18 mouse cellular contexts compared by ENCODE assay signal in the genomic region with DNA sequence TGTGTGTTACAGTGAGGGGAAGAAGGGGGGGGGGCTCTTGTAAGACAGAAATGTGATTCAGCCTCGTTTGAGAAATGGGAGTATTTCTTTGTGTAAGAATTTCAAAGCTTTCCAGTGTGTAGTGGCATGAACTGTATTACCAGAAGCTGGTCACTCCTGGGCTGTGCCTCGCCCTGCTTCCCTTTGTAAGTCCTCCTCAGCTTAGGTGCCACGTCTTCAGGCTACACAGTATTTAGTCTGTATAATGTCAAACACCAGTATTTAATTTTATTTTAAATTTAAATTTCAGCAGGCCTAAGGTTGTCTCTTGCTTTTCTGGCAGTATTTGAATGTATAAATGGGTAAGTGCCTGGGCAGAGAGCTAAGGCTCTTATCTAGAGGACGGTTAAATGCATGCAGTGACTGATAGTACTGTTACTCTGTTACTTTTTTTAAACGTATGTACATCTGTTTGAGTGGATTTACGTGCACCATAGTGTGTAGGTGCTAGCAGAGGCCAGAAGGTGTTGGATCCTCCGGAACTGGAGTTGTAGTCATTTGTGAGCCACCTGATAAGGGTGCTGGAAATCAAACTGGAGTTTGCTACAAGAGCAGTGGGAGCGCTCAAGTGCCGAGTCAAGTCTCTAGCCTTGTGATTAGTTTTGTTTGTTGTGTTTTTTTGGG. TPM values are rescaled to one million over a fixed set of nuclear protein-coding genes. Genes with fewer than 3 reads are reported as not detected.
DNase-seq lines count a peak whose midpoint lies in the region; ATAC-seq and TF ChIP-seq lines count a peak whose summit lies in the region.
"Had no signal": no experiment of that assay in that cellular context is flagged by ENCODE, and none has a peak within 500 bp of the region (broad histone marks: within the 10 kb centered on the region; RNA-seq: fewer than 3 reads in every experiment).

No protein-coding gene starts in this region.

- ATAC-seq in heart, embryonic 11.5 days (replicated peaks; ENCODE audit: insufficient number of reproducible peaks, low FRiP score, low TSS enrichment): no peak
- 0 out of 2 replicates have a peak, but pooled peaks have one; percentile 21 for ATAC-seq in stomach, embryonic 14.5 days (ENCODE audit: insufficient number of reproducible peaks, insufficient read depth, low FRiP score, low read depth)
- no peak for ATAC-seq in stomach, postnatal 0 days (ENCODE audit: low FRiP score, low TSS enrichment)
- peak; percentile 93 for ATAC-seq in liver, embryonic 12.5 days
- peak; percentile 61; the same call in 1 of the 2 replicates for ATAC-seq in stomach, embryonic 15.5 days (ENCODE audit: insufficient read depth, low FRiP score, low read depth)
- ATAC-seq in hindbrain, postnatal 0 days: no peak
- ATAC-seq: forebrain, postnatal 0 days had no signal

- peak overlapping the region; percentile 6; the same call in 1 of the 2 replicates for H3K27ac ChIP-seq in heart, embryonic 11.5 days (ENCODE audit: low read depth, low read length)
- H3K27ac ChIP-seq in stomach, embryonic 14.5 days (ENCODE audit: low read length): no peak overlapping the region
- no peak overlapping the region for H3K27ac ChIP-seq in stomach, postnatal 0 days (replicated peaks)
- H3K27ac ChIP-seq in liver, embryonic 12.5 days: peak overlapping the region; percentile 78
- H3K27ac ChIP-seq in stomach, embryonic 15.5 days: no peak overlapping the region
- no peak overlapping the region for H3K27ac ChIP-seq in embryonic facial prominence, embryonic 10.5 days (replicated peaks)
- no peak overlapping the region for H3K27ac ChIP-seq in hindbrain, postnatal 0 days
- H3K27ac ChIP-seq: left cerebral cortex, adult 2 months; limb, embryonic 12.5 days; midbrain, embryonic 10.5 days had no signal

- peak overlapping the region; percentile 8; the same call in 1 of the 2 replicates for H3K4me2 ChIP-seq in heart, embryonic 11.5 days
- no peak overlapping the region for H3K4me2 ChIP-seq in stomach, embryonic 14.5 days (replicated peaks; ENCODE audit: low read depth, low read length)
- H3K4me2 ChIP-seq in stomach, postnatal 0 days (replicated peaks; ENCODE audit: low read depth): no peak overlapping the region
- peak overlapping the region; percentile 42 for H3K4me2 ChIP-seq in liver, embryonic 12.5 days
- H3K4me2 ChIP-seq in stomach, embryonic 15.5 days: no peak overlapping the region
- H3K4me2 ChIP-seq in hindbrain, postnatal 0 days (ENCODE audit: low read depth, low read length): no peak overlapping the region
- H3K4me2 ChIP-seq: limb, embryonic 12.5 days had no signal

- WGBS in heart, embryonic 11.5 days (ENCODE audit: insufficient replicate concordance): 43% methylated on average over 9 of the region's 9 CpGs
- WGBS in stomach, embryonic 14.5 days: 65% methylated on average over 9 of the region's 9 CpGs
- WGBS in stomach, postnatal 0 days: 61% methylated on average over 9 of the region's 9 CpGs
- WGBS in liver, embryonic 12.5 days (ENCODE audit: insufficient replicate concordance): 18% methylated on average over 9 of the region's 9 CpGs
- WGBS in stomach, embryonic 15.5 days: 61% methylated on average over 9 of the region's 9 CpGs
- 86% methylated on average over 9 of the region's 9 CpGs for WGBS in embryonic facial prominence, embryonic 10.5 days
- WGBS in hindbrain, postnatal 0 days: 89% methylated on average over 9 of the region's 9 CpGs

- 0 out of 2 replicates have a peak, but pooled peaks cover 4% of the 10 kb centered on the region for H3K4me1 ChIP-seq in heart, embryonic 11.5 days (ENCODE audit: control insufficient read depth, insufficient read depth, low read length)
- H3K4me1 ChIP-seq in stomach, embryonic 14.5 days (ENCODE audit: control insufficient read depth, insufficient read depth, low read length): no peaks in the 10 kb centered on the region
- no peaks in the 10 kb centered on the region for H3K4me1 ChIP-seq in stomach, postnatal 0 days (replicated peaks; ENCODE audit: control insufficient read depth, insufficient read depth)
- peaks cover 31% of the 10 kb centered on the region for H3K4me1 ChIP-seq in liver, embryonic 12.5 days
- H3K4me1 ChIP-seq in stomach, embryonic 15.5 days: no peaks in the 10 kb centered on the region
- no peaks in the 10 kb centered on the region for H3K4me1 ChIP-seq in embryonic facial prominence, embryonic 10.5 days
- no peaks in the 10 kb centered on the region for H3K4me1 ChIP-seq in hindbrain, postnatal 0 days (ENCODE audit: insufficient read depth, low read length)
- H3K4me1 ChIP-seq: limb, embryonic 12.5 days; midbrain, embryonic 10.5 days had no signal

- H3K36me3 ChIP-seq in heart, embryonic 11.5 days (ENCODE audit: control insufficient read depth, insufficient read depth, low read length): no peaks in the 10 kb centered on the region; the same call in 1 of the 2 replicates
- H3K36me3 ChIP-seq in stomach, embryonic 14.5 days (ENCODE audit: control insufficient read depth, insufficient read depth, low read length): no peaks in the 10 kb centered on the region
- peaks cover 2% of the 10 kb centered on the region; the same call in 1 of the 2 replicates for H3K36me3 ChIP-seq in stomach, postnatal 0 days (ENCODE audit: control insufficient read depth, insufficient read depth, low read length)
- peaks cover 23% of the 10 kb centered on the region for H3K36me3 ChIP-seq in liver, embryonic 12.5 days
- peaks cover 11% of the 10 kb centered on the region; the same call in 1 of the 2 replicates for H3K36me3 ChIP-seq in stomach, embryonic 15.5 days
- peaks cover 54% of the 10 kb centered on the region for H3K36me3 ChIP-seq in embryonic facial prominence, embryonic 10.5 days (replicated peaks)
- peaks cover 10% of the 10 kb centered on the region for H3K36me3 ChIP-seq in hindbrain, postnatal 0 days (ENCODE audit: insufficient read depth, low read length)

- no peaks in the 10 kb centered on the region for H3K9me3 ChIP-seq in heart, embryonic 11.5 days (replicated peaks; ENCODE audit: control insufficient read depth, low read length)
- H3K9me3 ChIP-seq in stomach, embryonic 14.5 days (ENCODE audit: control insufficient read depth, low read depth, low read length): no peaks in the 10 kb centered on the region
- H3K9me3 ChIP-seq in stomach, postnatal 0 days (ENCODE audit: control insufficient read depth, low read length): no peaks in the 10 kb centered on the region
- no peaks in the 10 kb centered on the region for H3K9me3 ChIP-seq in liver, embryonic 12.5 days (replicated peaks)
- no peaks in the 10 kb centered on the region for H3K9me3 ChIP-seq in stomach, embryonic 15.5 days
- H3K9me3 ChIP-seq in embryonic facial prominence, embryonic 10.5 days: no peaks in the 10 kb centered on the region
- no peaks in the 10 kb centered on the region for H3K9me3 ChIP-seq in hindbrain, postnatal 0 days (ENCODE audit: low read length)
- H3K9me3 ChIP-seq: limb, embryonic 12.5 days; midbrain, embryonic 10.5 days had no signal

- H3K27me3 ChIP-seq in heart, embryonic 11.5 days (ENCODE audit: control insufficient read depth, insufficient read depth, low read length): no peaks in the 10 kb centered on the region
- H3K27me3 ChIP-seq in stomach, embryonic 14.5 days (ENCODE audit: control insufficient read depth, insufficient read depth, low read length): no peaks in the 10 kb centered on the region
- no peaks in the 10 kb centered on the region for H3K27me3 ChIP-seq in stomach, postnatal 0 days (ENCODE audit: control insufficient read depth, insufficient read depth, low read length)
- H3K27me3 ChIP-seq in liver, embryonic 12.5 days (replicated peaks): no peaks in the 10 kb centered on the region
- H3K27me3 ChIP-seq in stomach, embryonic 15.5 days (replicated peaks): no peaks in the 10 kb centered on the region
- H3K27me3 ChIP-seq in embryonic facial prominence, embryonic 10.5 days (replicated peaks; ENCODE audit: low read depth, poor library complexity, severe bottlenecking): no peaks in the 10 kb centered on the region
- H3K27me3 ChIP-seq in hindbrain, postnatal 0 days (ENCODE audit: insufficient read depth, low read length): no peaks in the 10 kb centered on the region
- H3K27me3 ChIP-seq: limb, embryonic 12.5 days had no signal

- H3K9ac ChIP-seq in heart, embryonic 11.5 days (ENCODE audit: low read depth, low read length): no peak overlapping the region
- H3K9ac ChIP-seq in stomach, embryonic 14.5 days (replicated peaks; ENCODE audit: low read depth, low read length): no peak overlapping the region
- H3K9ac ChIP-seq in stomach, postnatal 0 days (ENCODE audit: low read length): no peak overlapping the region
- H3K9ac ChIP-seq in liver, embryonic 12.5 days: no peak overlapping the region; the same call in 1 of the 2 replicates
- no peak overlapping the region for H3K9ac ChIP-seq in stomach, embryonic 15.5 days
- no peak overlapping the region for H3K9ac ChIP-seq in hindbrain, postnatal 0 days (replicated peaks; ENCODE audit: low read length)
- H3K9ac ChIP-seq: forebrain, postnatal 0 days; limb, embryonic 12.5 days had no signal

- no peak for TF ChIP-seq EP300 in stomach, postnatal 0 days (optimal IDR thresholded peaks at IDR 0.05)

- TF ChIP-seq CTCF in stomach, postnatal 0 days (IDR thresholded peaks at IDR 0.05; ENCODE audit: low read depth): no peak
- no peak for TF ChIP-seq CTCF in hindbrain, postnatal 0 days (IDR thresholded peaks at IDR 0.05; ENCODE audit: low read depth)

- intact Hi-C loops in heart, postnatal 10 days (cut with DNase I): no loop called here

- DNase-seq in heart, postnatal 10 days: no peak
- no peak for DNase-seq in stomach, postnatal 0 days (ENCODE audit: low spot score)
- no peak for DNase-seq in embryonic facial prominence, embryonic 10.5 days (ENCODE audit: low spot score)
- no peak for DNase-seq in hindbrain, postnatal 0 days (ENCODE audit: low spot score)
- DNase-seq: adrenal gland, adult 8-10 months; cerebellum, adult 9-11 months; forebrain, postnatal 0 days; gastrocnemius, postnatal 14 days; lung, postnatal 10 days; right cerebral cortex, adult 18-20 months had no signal

- H3K4me3 ChIP-seq in heart, embryonic 11.5 days (ENCODE audit: low read depth, low read length): no peak overlapping the region
- H3K4me3 ChIP-seq in stomach, embryonic 14.5 days (ENCODE audit: low read depth, low read length): no peak overlapping the region
- H3K4me3 ChIP-seq in stomach, postnatal 0 days (ENCODE audit: low read depth, low read length): no peak overlapping the region
- no peak overlapping the region for H3K4me3 ChIP-seq in liver, embryonic 12.5 days
- no peak overlapping the region for H3K4me3 ChIP-seq in stomach, embryonic 15.5 days (replicated peaks)
- H3K4me3 ChIP-seq in embryonic facial prominence, embryonic 10.5 days: no peak overlapping the region
- H3K4me3 ChIP-seq in hindbrain, postnatal 0 days (ENCODE audit: low read length): no peak overlapping the region
- H3K4me3 ChIP-seq: erythroblast, embryonic 14.5 days; left cerebral cortex, adult 2 months; limb, embryonic 12.5 days; midbrain, embryonic 10.5 days had no signal

RNA-seq across cellular contexts. Expression of a gene that starts 25.1 kb away (rescaled TPM):
- 5.8 and 6.5 TPM in 2 replicates for polyA plus RNA-seq in heart, embryonic 11.5 days (2014; fragmentation: Nextera tagmentation; extraction: Ambion mirVana)
- total RNA-seq in heart, postnatal 10 days (2021): 10 to 100 TPM; 10.3 to 11.2 TPM
- 7.4 and 8.1 TPM in 2 replicates for polyA plus RNA-seq in stomach, embryonic 14.5 days (2014; fragmentation: Nextera tagmentation; extraction: Ambion mirVana)
- 8.5 and 9.6 TPM in 2 replicates for polyA plus RNA-seq in stomach, postnatal 0 days (2015; fragmentation: Nextera tagmentation; extraction: Ambion mirVana)
- polyA plus RNA-seq in liver, embryonic 12.5 days (2016; fragmentation: Nextera tagmentation; extraction: Ambion mirVana): 12.5 and 14.6 TPM in 2 replicates
- 8.2 and 9.1 TPM in 2 replicates for polyA plus RNA-seq in stomach, embryonic 15.5 days (2015; fragmentation: Nextera tagmentation; extraction: Ambion mirVana)
- polyA plus RNA-seq in embryonic facial prominence, embryonic 10.5 days (2016; fragmentation: Nextera tagmentation; extraction: Ambion mirVana): 7.6 and 8.5 TPM in 2 replicates
- total RNA-seq in hindbrain, postnatal 0 days (2014; rRNA removed): 10.9 and 11.9 TPM in 2 replicates
- 7.7 and 8.5 TPM in 2 replicates for polyA plus RNA-seq in hindbrain, postnatal 0 days (2015; fragmentation: Nextera tagmentation; extraction: Ambion mirVana)

Comparison
In these comparisons a context has a peak if more than half of its experiments do, and no peak if none do; other contexts are left out.
1. ATAC-seq: peak in stomach, embryonic 14.5 days (single experiment), liver, embryonic 12.5 days (single experiment) and stomach, embryonic 15.5 days (single experiment); none in heart, embryonic 11.5 days (single experiment), stomach, postnatal 0 days (single experiment) and hindbrain, postnatal 0 days (single experiment).
2. H3K27ac ChIP-seq: peak in heart, embryonic 11.5 days (single experiment) and liver, embryonic 12.5 days (single experiment); none in stomach, embryonic 14.5 days (single experiment), stomach, postnatal 0 days (single experiment), stomach, embryonic 15.5 days (single experiment), embryonic facial prominence, embryonic 10.5 days (single experiment) and hindbrain, postnatal 0 days (single experiment).
3. H3K4me2 ChIP-seq: peak in heart, embryonic 11.5 days (single experiment) and liver, embryonic 12.5 days (single experiment); none in stomach, embryonic 14.5 days (single experiment), stomach, postnatal 0 days (single experiment), stomach, embryonic 15.5 days (single experiment) and hindbrain, postnatal 0 days (single experiment).